Mouse (Mus musculus): Measurements from ENCODE around the gene Slc23a2. TPM values are rescaled to one million over a fixed set of nuclear protein-coding genes. Genes with fewer than 3 reads are reported as not detected.

Gene Slc23a2
- 10 to 100 TPM; 93.1 to 96.0 TPM for total RNA-seq (2021)
- long read RNA-seq, experiment 1, full-length matches to known transcripts: 9 of 30 reads
- long read RNA-seq, experiment 1, partial matches to known transcripts: 7 of 30 reads
- long read RNA-seq, experiment 1, other reads (novel, unspliced or antisense): 14 of 30 reads
- long read RNA-seq, experiment 2, full-length matches to known transcripts: 7 of 34 reads
- long read RNA-seq, experiment 2, partial matches to known transcripts: 6 of 34 reads
- long read RNA-seq, experiment 2, other reads (novel, unspliced or antisense): 21 of 34 reads

- DNase-seq (ENCODE audit: low spot score in 2 of 2): peak in 1 of 2 experiments; percentile 55
- TF ChIP-seq CTCF (conservative IDR thresholded peaks at IDR 0.05): no peak
- Histone ChIP-seq H3K4me3 (peak within 1 kb of the TSS; percentile 93), H3K27ac (peak within 1 kb of the TSS; percentile 94)
Measured at GRCm38 (mm10) chr2:132144971-132145691, at the start of gene Slc23a2. Slc23a2 (minus strand) TSS chr2:132145108.

DNA sequence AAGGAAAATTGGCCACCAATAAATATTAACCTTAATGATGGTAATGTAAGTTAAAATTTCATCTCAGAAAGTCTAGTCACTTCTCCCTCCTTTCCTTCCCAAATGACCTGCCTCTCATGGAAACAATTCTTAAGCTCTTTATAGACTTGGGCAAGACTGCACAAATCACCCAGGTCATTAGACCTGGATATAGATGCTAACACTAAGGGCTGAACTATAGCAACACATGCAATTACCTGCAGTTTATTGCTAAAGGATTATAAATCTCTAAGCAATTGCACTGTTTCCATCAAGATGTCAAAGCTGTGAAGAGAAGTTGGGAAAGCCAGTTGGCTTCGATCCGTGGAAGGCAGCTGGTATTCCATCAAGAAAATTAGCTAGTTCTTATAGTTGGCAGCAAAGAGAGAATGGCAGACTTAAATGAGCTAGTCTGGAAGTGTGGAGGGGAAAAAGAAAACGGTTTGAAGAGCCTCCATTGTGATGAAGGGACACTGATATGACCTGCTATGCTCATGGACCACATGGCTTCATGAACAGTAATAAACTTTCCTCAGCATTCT is 45.8 kb upstream of the Slc23a2 start:
- no peak overlapping the region for H3K4me3 ChIP-seq
- DNase-seq (ENCODE audit: low spot score in 2 of 2): peak in 1 of 2 experiments; percentile 10
- no peak overlapping the region for H3K27ac ChIP-seq
- no peak for TF ChIP-seq CTCF (conservative IDR thresholded peaks at IDR 0.05)

DNA sequence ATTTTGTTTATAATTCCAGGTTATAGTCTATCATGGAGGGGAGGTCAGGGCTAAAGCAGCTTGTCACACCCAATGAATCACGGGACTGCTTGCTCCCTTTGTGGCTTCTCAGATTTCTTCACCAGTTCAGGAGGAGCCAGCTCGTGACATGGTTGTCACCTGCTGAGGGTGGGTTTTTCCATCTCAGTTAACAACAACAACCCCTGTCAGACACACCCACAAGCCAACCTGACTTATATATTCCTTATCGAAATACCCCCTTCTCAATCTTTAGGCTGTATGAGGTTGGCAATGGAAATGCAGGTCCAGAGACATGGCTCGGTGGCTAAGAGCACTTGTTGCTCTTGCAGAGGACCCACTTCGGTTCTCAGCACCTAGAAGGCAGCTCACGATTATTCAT is 39.0 kb upstream of the Slc23a2 start:
- Histone ChIP-seq H3K4me3 (no peak overlapping the region), H3K27ac (no peak overlapping the region)
- no peak for TF ChIP-seq CTCF (conservative IDR thresholded peaks at IDR 0.05)
- no peak for DNase-seq (ENCODE audit: low spot score in 2 of 2)

- DNase-seq (ENCODE audit: low spot score in 2 of 2): no peak
- no peak overlapping the region for H3K27ac ChIP-seq
- H3K4me3 ChIP-seq: no peak overlapping the region
- no peak for TF ChIP-seq CTCF (conservative IDR thresholded peaks at IDR 0.05)
Measured at GRCm38 (mm10) chr2:132180463-132181205, 35.7 kb upstream of the Slc23a2 start.

DNA sequence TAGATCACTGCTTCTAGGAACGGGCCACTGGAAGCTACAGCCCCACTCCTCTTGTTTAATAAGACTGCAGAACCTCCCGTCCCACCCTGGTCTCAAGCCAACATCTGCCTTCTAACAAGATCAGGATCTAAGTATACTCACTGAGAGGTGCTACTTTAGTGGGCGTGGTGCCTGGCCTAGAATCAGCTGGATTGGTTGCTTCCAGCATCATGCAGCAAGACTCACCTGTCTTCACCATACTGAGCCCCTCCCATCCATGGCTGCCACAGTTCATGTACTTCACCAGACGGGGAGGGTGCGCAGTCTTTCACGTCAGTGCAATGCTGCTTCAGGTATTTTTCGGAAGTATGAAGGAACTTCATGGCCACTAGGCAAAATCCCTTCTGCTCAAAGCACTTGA is 34.5 kb upstream of the Slc23a2 start:
- no peak for DNase-seq (ENCODE audit: low spot score in 2 of 2)
- TF ChIP-seq CTCF (conservative IDR thresholded peaks at IDR 0.05): 0 out of 2 replicates have a peak, but pooled peaks have one; percentile 5
- Histone ChIP-seq H3K27ac (no peak overlapping the region), H3K4me3 (no peak overlapping the region)

GRCm38 (mm10) chr2:132177406-132177805 is 32.5 kb upstream of the Slc23a2 start:
- no peak overlapping the region for H3K4me3 ChIP-seq
- no peak for DNase-seq (ENCODE audit: low spot score in 2 of 2)
- no peak overlapping the region for H3K27ac ChIP-seq
- no peak for TF ChIP-seq CTCF (conservative IDR thresholded peaks at IDR 0.05)

GRCm38 (mm10) chr2:132176289-132176848 is 31.5 kb upstream of the Slc23a2 start:
- Histone ChIP-seq H3K27ac (no peak overlapping the region), H3K4me3 (no peak overlapping the region)
- no peak for DNase-seq (ENCODE audit: low spot score in 2 of 2)
- TF ChIP-seq CTCF (conservative IDR thresholded peaks at IDR 0.05): no peak

- H3K27ac ChIP-seq: no peak overlapping the region
- TF ChIP-seq CTCF (conservative IDR thresholded peaks at IDR 0.05): no peak
- no peak for DNase-seq (ENCODE audit: low spot score in 2 of 2)
- no peak overlapping the region for H3K4me3 ChIP-seq
Measured at GRCm38 (mm10) chr2:132174048-132174447, 29.1 kb upstream of the Slc23a2 start.

GRCm38 (mm10) chr2:132171939-132172338 is 27.0 kb upstream of the Slc23a2 start:
- Histone ChIP-seq H3K4me3 (no peak overlapping the region), H3K27ac (no peak overlapping the region)
- no peak for DNase-seq (ENCODE audit: low spot score in 2 of 2)
- no peak for TF ChIP-seq CTCF (conservative IDR thresholded peaks at IDR 0.05)

DNA sequence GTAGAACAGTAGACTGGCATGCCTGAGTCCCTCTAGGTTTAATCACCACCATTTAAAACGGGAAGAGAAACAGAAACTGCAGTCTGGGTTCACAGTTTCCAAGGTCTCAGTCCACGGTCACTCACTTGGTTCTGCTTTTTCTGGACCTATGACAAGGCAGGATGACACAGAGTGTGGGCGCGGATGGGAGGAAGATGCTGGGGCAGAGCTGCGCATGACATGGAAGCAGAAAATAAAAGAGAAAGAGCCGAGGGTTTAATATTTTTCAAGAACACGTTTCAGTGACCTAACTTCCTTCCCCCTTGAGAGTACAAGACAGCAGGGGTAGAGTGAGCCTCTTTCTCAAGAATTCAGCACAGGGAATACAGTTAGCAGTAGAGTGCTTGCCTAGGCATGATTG is 24.2 kb upstream of the Slc23a2 start:
- Histone ChIP-seq H3K27ac (no peak overlapping the region), H3K4me3 (no peak overlapping the region)
- no peak for TF ChIP-seq CTCF (conservative IDR thresholded peaks at IDR 0.05)
- DNase-seq (ENCODE audit: low spot score in 2 of 2): no peak

- TF ChIP-seq CTCF (conservative IDR thresholded peaks at IDR 0.05): no peak
- H3K4me3 ChIP-seq: no peak overlapping the region
- H3K27ac ChIP-seq: no peak overlapping the region
- DNase-seq (ENCODE audit: low spot score in 2 of 2): no peak
Measured at GRCm38 (mm10) chr2:132163626-132164025, 18.7 kb upstream of the Slc23a2 start.

DNA sequence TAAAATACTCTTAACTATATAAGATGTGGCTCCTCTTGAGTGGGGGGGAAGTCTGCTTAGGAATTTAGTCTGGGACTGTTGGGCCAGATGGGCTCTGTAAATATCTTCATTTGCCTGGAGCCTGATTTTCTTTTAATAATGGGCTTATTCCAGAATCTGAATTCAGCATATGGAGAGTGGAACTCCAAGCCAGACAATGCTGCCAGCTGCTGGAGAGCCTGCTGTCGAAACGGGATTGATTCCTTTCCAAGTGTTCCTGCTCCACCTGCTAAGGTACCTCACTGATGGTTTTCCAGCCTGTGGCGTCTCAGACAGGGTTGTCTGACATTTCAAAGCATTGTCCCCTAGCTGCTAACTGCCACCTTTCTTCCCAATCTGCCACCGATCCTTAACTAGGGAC is 12.6 kb upstream of the Slc23a2 start:
- no peak overlapping the region for H3K4me3 ChIP-seq
- H3K27ac ChIP-seq: peak overlapping the region; percentile 16; the same call in 1 of the 2 replicates
- no peak for TF ChIP-seq CTCF (conservative IDR thresholded peaks at IDR 0.05)
- peak; percentile 56 to 74 for DNase-seq (ENCODE audit: low spot score in 2 of 2)
